Mouse (Mus musculus) embryonic facial prominence, embryonic 13.5 days (tissue): ENCODE data around the gene Ube2d1. TPM values are rescaled to one million over a fixed set of nuclear protein-coding genes. Genes with fewer than 3 reads are reported as not detected.

Source experiments
- ATAC-seq: fragments of 200-750 bp; cut with Nextera tagmentation; 2 replicates; pipeline ENCODE4 v1.8.0; 2017; ENCODE audit warnings: low read depth; ENCODE audit not compliant: insufficient number of reproducible peaks, insufficient read depth, low FRiP score, low TSS enrichment
- H3K27ac ChIP-seq: fragments of 300-500 bp; sonication (generic); 2 replicates; pipeline ENCODE4 v1.5.1; 2015; ENCODE audit warnings: moderate library complexity, mild to moderate bottlenecking, inconsistent platforms
- H3K27me3 ChIP-seq: fragments of 300-500 bp; sonication (generic); 2 replicates; pipeline ENCODE4 v1.6.1; 2015; ENCODE audit warnings: mild to moderate bottlenecking, inconsistent platforms
- H3K36me3 ChIP-seq: fragments of 300-500 bp; sonication (generic); 2 replicates; pipeline ENCODE4 v1.6.1; 2015; ENCODE audit warnings: mild to moderate bottlenecking, inconsistent platforms
- H3K4me1 ChIP-seq: fragments of 300-500 bp; sonication (generic); 2 replicates; pipeline ENCODE4 v1.6.1; 2015; ENCODE audit warnings: inconsistent platforms
- H3K4me2 ChIP-seq: fragments of 300-500 bp; sonication (generic); 2 replicates; pipeline ENCODE4 v1.6.1; 2015; ENCODE audit warnings: moderate library complexity, mild to moderate bottlenecking, inconsistent platforms
- H3K4me3 ChIP-seq: fragments of 300-500 bp; sonication (generic); 2 replicates; pipeline ENCODE4 v1.5.1; 2015; ENCODE audit warnings: mild to moderate bottlenecking, inconsistent platforms
- H3K9ac ChIP-seq: fragments of 300-500 bp; sonication (generic); 2 replicates; pipeline ENCODE4 v1.6.1; 2015; ENCODE audit warnings: mild to moderate bottlenecking, inconsistent platforms
- H3K9me3 ChIP-seq: fragments of 300-500 bp; sonication (generic); 2 replicates; pipeline ENCODE4 v1.6.1; 2016; ENCODE audit warnings: inconsistent platforms
- WGBS: fragments of 180-500 bp; shearing (Covaris S2); methylation state at CpG from one replicate; pipeline ENCODE4 v1.1.7; 2015; ENCODE audit warnings: mixed read lengths; 5-methylcytosine and 5-hydroxymethylcytosine counted together
- polyA plus RNA-seq: library from polyadenylated mRNA; unstranded; fragments of >200 nt; fragmentation: Nextera tagmentation; extraction: Ambion mirVana; gene quantifications from 2 replicates; pipeline ENCODE4 v1.2.1, GENCODE M21; 2015

Gene Ube2d1
- polyA plus RNA-seq, 1 experiment from 2014 or later, result 73.6 TPM

DNA sequence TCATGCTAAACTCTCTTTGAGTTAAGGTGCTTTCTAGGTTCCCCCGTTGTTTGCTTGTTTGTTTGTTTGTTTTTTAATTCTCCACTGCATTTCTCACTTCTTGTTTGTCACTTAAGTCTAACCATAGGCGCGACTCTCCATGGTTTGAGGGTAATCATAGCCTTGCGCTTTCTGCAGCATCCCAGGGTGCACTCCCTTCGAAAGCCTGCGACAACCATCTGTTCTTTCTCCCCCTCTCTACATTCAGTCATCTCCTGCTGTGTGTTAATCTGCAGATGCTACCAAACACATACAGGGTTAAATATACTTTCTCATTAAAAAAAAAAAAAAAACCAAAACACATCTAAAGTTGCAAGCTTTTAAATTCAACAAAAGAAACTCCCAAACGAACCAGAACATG, 31.4 kb upstream of the Ube2d1 start:
- Histone ChIP-seq H3K36me3 (no peaks in the 10 kb centered on the region), H3K4me3 (no peak overlapping the region), H3K27me3 (no peaks in the 10 kb centered on the region), H3K9me3 (no peaks in the 10 kb centered on the region), H3K27ac (no peak overlapping the region), H3K4me2 (no peak overlapping the region), H3K4me1 (no peaks in the 10 kb centered on the region), H3K9ac (no peak overlapping the region)
- 73% methylated on average over 7 of the region's 7 CpGs for WGBS
- ATAC-seq, result no peak

DNA sequence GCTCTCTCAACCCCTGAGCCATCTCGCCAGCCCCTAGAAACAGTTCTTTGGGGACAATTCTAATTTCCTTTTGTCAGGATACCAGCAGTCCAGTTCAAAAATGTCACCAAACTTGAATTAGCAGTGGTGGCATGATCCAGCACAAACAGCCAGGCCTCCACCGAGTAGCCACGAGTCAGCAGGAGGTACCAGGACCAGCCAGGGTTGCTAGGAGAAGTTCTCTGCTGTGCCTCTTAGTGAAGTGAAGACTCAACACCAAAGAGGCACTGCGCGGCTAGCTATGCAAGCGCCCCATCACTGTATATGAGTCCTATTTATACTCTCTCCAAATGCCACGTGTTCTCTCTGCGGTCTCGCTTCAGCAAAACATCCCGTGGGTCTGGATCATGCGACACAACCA, 31.0 kb upstream of the Ube2d1 start:
- no peaks in the 10 kb centered on the region for H3K9me3 ChIP-seq
- no peak overlapping the region for H3K27ac ChIP-seq
- no peaks in the 10 kb centered on the region for H3K27me3 ChIP-seq
- no peak for ATAC-seq
- no peak overlapping the region for H3K9ac ChIP-seq
- no peaks in the 10 kb centered on the region for H3K4me1 ChIP-seq
- no peaks in the 10 kb centered on the region for H3K36me3 ChIP-seq
- no peak overlapping the region for H3K4me3 ChIP-seq
- WGBS, result 82% methylated on average over 11 of the region's 11 CpGs
- H3K4me2 ChIP-seq, result no peak overlapping the region

DNA sequence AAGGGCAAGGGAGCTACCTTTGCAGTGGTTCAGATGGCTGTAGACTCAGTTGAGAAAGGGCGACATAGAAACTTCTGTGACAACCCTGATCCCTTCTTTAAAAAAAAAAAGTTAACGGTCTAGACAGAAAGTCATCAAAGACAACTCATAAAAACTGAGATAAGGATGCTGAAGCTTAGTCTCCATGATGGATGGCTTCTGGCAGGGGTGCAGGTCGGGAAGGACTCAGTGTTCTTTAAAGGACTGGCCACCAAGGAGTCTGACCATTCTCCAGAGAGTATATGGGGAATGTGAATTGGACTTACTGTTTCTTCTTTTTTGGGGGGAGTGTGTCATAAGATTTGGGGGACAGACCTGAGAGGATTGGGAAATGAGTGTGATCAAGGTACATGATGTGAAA, 29.5 kb upstream of the Ube2d1 start:
- 87% methylated on average over 3 of the region's 3 CpGs for WGBS
- ATAC-seq, result no peak

DNA sequence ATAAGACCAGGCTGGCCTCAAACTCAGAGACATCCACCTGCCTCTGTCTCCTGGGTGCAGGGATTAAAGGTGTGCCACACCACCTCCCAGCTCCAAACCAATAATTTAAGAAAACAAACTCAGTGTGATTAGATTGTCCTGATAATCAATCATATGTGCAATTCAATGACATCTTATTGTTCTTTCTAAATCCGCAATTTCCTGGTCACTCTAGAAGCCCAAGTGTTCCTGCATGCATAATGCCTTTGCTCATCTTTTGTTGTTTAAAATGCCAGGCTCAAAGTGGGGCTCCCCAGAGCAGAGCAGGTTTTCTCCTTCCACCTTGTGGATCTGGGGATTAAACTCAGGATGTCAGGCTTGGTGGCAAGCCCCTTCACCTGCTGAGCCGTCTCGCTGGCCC, 25.2 kb upstream of the Ube2d1 start:
- ATAC-seq, result no peak
- no peak overlapping the region for H3K9ac ChIP-seq
- no peak overlapping the region for H3K4me3 ChIP-seq
- H3K4me2 ChIP-seq, result no peak overlapping the region
- H3K27me3 ChIP-seq, result no peaks in the 10 kb centered on the region
- H3K36me3 ChIP-seq, result no peaks in the 10 kb centered on the region
- no peak overlapping the region for H3K27ac ChIP-seq
- no peaks in the 10 kb centered on the region for H3K9me3 ChIP-seq
- H3K4me1 ChIP-seq, result no peaks in the 10 kb centered on the region
- 69% methylated on average over 3 of the region's 3 CpGs for WGBS

More for the DNA sequence above, 29.5 kb upstream of the Ube2d1 start:
- Histone ChIP-seq H3K4me3 (no peak overlapping the region), H3K27ac (no peak overlapping the region), H3K36me3 (no peaks in the 10 kb centered on the region), H3K4me1 (no peaks in the 10 kb centered on the region), H3K9me3 (no peaks in the 10 kb centered on the region), H3K9ac (no peak overlapping the region), H3K27me3 (no peaks in the 10 kb centered on the region), H3K4me2 (no peak overlapping the region)

DNA sequence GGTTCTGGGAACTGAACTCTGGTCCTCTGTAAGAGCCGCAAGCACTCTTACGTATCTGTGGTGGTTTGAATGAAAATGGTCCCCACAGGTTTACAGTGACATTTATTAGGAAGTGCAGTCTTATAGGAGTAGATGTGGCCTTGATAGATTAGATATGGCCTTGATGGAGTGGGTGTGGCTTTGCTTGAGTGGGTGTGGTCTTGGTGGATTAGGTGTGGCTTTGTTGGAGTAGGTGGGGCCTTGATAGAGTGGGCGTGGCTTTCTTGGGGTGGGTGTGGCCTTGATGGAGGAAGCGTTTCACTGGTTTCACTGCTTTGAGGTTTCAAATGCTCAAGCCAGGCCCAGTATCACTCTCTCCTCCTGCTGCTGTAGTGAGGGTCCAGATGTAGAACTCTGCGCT, 23.1 kb upstream of the Ube2d1 start:
- Histone ChIP-seq H3K9me3 (no peaks in the 10 kb centered on the region), H3K4me1 (no peaks in the 10 kb centered on the region), H3K4me3 (no peak overlapping the region), H3K36me3 (no peaks in the 10 kb centered on the region), H3K27ac (no peak overlapping the region), H3K27me3 (no peaks in the 10 kb centered on the region), H3K9ac (no peak overlapping the region), H3K4me2 (no peak overlapping the region)
- WGBS, result 91% methylated on average over 5 of the region's 5 CpGs
- ATAC-seq, result no peak

DNA sequence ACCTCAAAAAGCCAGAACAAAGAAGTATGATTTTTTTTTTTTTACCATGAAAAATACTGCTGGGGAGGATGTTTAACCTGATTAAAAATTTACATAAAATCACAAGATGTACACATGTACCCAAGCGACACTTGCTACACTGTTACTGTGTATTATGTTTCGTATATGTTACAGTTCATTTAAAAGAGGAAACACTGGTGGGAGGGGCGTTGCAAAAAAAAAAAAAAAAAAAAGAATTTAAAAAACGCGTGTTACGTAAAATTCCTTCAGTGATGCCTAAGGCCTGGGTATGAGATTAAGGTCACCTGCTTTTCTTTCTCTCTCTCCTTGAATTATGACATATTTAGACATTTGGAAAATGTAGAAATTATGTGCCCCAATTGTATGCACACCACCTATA, 21.7 kb upstream of the Ube2d1 start:
- Histone ChIP-seq H3K4me3 (no peak overlapping the region), H3K36me3 (no peaks in the 10 kb centered on the region), H3K27ac (no peak overlapping the region), H3K4me1 (no peaks in the 10 kb centered on the region), H3K27me3 (no peaks in the 10 kb centered on the region), H3K9ac (no peak overlapping the region), H3K9me3 (no peaks in the 10 kb centered on the region), H3K4me2 (peak overlapping the region; percentile 45)
- ATAC-seq, result no peak
- 57% methylated on average over 6 of the region's 6 CpGs for WGBS

DNA sequence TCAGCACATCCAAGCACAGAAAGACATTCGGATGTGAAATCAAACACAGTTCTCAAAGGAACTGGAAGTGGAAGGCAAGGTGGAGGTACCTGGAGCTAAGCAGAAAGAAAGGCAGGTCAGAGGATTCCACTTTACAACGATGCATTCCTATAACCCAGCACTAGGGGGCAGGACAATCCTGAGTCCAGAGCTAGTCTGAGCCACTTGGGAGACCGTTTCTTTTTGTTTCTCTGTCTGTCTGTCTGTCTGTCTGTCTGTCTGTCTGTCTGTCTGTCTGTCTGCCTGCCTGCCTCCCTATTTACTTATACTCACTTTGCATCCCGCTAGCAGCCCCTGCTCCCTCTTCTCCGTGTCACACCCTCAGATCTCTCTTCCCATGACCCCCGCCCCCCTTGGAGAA, 21.1 kb upstream of the Ube2d1 start:
- 28% methylated on average over 6 of the region's 6 CpGs for WGBS
- Histone ChIP-seq H3K4me2 (peak overlapping the region; percentile 45), H3K4me3 (0 out of 2 replicates have a peak overlapping the region, but pooled peaks have one; percentile 4), H3K27ac (no peak overlapping the region), H3K9me3 (no peaks in the 10 kb centered on the region), H3K4me1 (no peaks in the 10 kb centered on the region), H3K27me3 (no peaks in the 10 kb centered on the region), H3K36me3 (no peaks in the 10 kb centered on the region), H3K9ac (no peak overlapping the region)
- ATAC-seq, result no peak

DNA sequence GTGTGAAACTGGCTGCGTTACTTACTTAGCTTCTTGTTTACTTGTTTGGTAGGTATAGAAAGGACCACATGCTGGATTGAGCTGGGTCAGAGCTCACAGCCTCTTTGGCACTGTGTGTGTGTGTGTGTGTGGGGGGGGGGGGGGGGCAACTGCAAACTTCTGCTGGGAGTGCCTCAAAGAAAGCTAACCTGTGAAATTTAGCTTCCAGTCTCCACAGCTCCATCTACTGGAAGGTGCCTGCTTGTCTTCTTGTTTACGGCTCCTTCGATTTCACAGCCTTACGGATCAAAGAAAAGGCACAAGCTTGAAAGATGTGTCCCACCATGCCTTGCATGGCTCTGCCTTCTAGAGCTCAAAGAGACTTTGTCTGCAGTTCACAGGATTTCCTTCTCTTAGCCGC, 17.4 kb upstream of the Ube2d1 start:
- H3K4me3 ChIP-seq, result no peak overlapping the region
- no peak overlapping the region for H3K4me2 ChIP-seq
- ATAC-seq, result no peak
- H3K9me3 ChIP-seq, result no peaks in the 10 kb centered on the region
- H3K27ac ChIP-seq, result no peak overlapping the region
- H3K4me1 ChIP-seq, result no peaks in the 10 kb centered on the region
- H3K27me3 ChIP-seq, result no peaks in the 10 kb centered on the region
- no peak overlapping the region for H3K9ac ChIP-seq
- WGBS, result 27% methylated on average over 5 of the region's 5 CpGs
- H3K36me3 ChIP-seq, result no peaks in the 10 kb centered on the region

DNA sequence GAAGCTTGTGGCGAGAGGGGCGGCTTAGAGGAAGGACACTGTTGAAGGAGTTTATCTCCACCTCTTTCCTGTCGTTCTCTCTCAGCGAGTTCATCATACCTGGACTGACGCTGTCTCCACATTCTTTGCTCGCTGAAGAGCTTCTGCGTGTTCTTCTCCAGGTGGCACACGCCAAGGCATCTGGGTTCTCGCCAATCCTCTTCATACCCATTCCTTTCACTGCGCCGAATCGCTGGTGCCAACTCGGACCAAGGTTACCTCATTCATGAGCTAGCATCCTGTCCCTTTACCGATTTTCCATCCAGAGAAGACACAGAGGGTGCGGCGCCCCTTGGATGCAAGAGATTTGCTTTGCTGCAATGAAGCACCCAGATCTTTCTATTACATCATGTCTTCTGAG, 15.1 kb upstream of the Ube2d1 start:
- H3K9me3 ChIP-seq, result no peaks in the 10 kb centered on the region
- no peaks in the 10 kb centered on the region for H3K27me3 ChIP-seq
- H3K27ac ChIP-seq, result no peak overlapping the region
- no peak for ATAC-seq
- no peak overlapping the region for H3K4me3 ChIP-seq
- no peak overlapping the region for H3K9ac ChIP-seq
- WGBS, result 82% methylated on average over 16 of the region's 16 CpGs
- no peak overlapping the region for H3K4me2 ChIP-seq
- no peaks in the 10 kb centered on the region for H3K36me3 ChIP-seq
- H3K4me1 ChIP-seq, result no peaks in the 10 kb centered on the region

DNA sequence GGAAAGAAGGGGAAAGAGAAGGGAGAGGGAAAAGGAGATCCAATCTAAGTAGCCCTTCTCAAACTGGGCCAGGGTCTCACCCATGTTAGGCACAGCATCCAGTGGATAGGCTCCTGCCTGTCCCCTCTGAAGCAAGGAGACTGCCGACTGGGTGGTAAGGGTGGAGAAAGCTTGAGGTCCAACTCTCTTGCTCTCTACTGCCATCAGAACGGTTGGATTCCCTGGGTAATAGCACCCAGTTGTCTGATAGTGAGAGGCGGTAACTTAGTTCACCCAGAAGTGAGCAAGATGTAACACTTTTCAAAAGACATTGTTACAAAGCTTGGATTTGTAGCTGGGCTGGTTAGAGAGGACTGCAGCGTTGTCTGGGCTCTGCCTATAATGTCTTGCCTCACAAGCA, 8.2 kb upstream of the Ube2d1 start:
- H3K9ac ChIP-seq, result no peak overlapping the region
- no peaks in the 10 kb centered on the region for H3K9me3 ChIP-seq
- H3K4me3 ChIP-seq, result no peak overlapping the region
- no peaks in the 10 kb centered on the region for H3K36me3 ChIP-seq
- WGBS, result 55% methylated on average over 4 of the region's 4 CpGs
- no peaks in the 10 kb centered on the region; the same call in 1 of the 2 replicates for H3K4me1 ChIP-seq
- no peak for ATAC-seq
- H3K27ac ChIP-seq, result no peak overlapping the region
- H3K27me3 ChIP-seq, result no peaks in the 10 kb centered on the region
- no peak overlapping the region for H3K4me2 ChIP-seq

DNA sequence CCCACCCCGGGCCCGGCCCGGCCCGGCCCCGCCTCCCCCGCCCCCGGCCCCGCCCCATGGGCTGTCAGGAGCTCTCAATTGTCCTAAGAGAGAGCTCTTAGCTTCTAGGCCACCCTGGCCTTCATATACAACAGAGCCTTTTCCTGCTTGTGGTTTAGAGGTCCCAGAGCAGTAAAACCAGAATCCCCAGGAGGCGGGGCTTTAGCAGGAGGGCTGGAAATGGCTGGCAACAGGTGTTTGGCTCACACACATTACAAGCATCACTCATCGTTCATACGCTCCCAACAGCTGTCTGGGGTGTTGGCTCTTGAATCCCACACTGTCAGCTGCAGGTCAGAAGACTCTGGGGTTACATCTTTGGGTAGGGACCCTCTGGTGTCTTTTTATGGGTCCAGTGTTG, 7.2 kb upstream of the Ube2d1 start:
- Histone ChIP-seq H3K27me3 (no peaks in the 10 kb centered on the region), H3K36me3 (no peaks in the 10 kb centered on the region), H3K9ac (0 out of 2 replicates have a peak overlapping the region, but pooled peaks have one; percentile 3), H3K4me2 (peak overlapping the region; percentile 36), H3K9me3 (no peaks in the 10 kb centered on the region), H3K27ac (no peak overlapping the region), H3K4me1 (no peaks in the 10 kb centered on the region; the same call in 1 of the 2 replicates), H3K4me3 (no peak overlapping the region)
- 10% methylated on average over 11 of the region's 11 CpGs for WGBS
- ATAC-seq, result peak; percentile 34; the same call in 1 of the 2 replicates

DNA sequence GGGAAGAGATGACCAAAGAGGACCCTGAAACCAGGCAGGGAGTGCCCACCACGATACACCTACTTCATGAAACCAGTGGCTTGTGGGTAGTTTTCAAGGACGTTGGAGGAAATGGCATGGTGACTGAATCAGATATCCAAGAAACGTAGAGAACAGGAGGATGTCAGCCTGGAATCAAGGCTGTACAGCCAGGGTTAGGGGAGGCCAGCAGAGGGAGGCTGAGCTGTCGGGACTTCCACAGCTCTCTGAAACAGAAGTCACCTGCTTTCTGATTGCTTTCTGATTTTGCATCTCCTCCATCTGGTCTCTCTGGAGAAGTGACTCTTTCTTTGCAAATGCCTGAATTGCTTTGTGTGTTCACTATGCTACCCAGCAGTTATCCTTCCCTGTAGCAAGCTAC, 6.7 kb upstream of the Ube2d1 start:
- WGBS, result 16% methylated on average over 4 of the region's 4 CpGs
- no peak overlapping the region for H3K27ac ChIP-seq
- no peaks in the 10 kb centered on the region for H3K27me3 ChIP-seq
- peak overlapping the region; percentile 36 for H3K4me2 ChIP-seq
- ATAC-seq, result 0 out of 2 replicates have a peak, but pooled peaks have one; percentile 32
- H3K36me3 ChIP-seq, result no peaks in the 10 kb centered on the region
- H3K9me3 ChIP-seq, result no peaks in the 10 kb centered on the region
- 0 out of 2 replicates have a peak overlapping the region, but pooled peaks have one; percentile 3 for H3K9ac ChIP-seq
- no peaks in the 10 kb centered on the region; the same call in 1 of the 2 replicates for H3K4me1 ChIP-seq
- no peak overlapping the region for H3K4me3 ChIP-seq
